Mouse (Mus musculus) C3H10T1/2 (cell line): ENCODE results near the gene Hipk2. TPM values are rescaled to one million over a fixed set of nuclear protein-coding genes. Genes with fewer than 3 reads are reported as not detected.

Experiments used
- polyA plus RNA-seq, 2 experiments: library from polyadenylated mRNA; unstranded; fragments of >200 nt; fragmentation: generic; extraction: Trizol; gene quantifications; one replicate each; pipeline ENCODE4 v1.2.1; 2012; ENCODE audit warnings: missing spikeins in 2 of 2

The Hipk2 gene
- 1 to 10 TPM; 3.2 to 4.8 TPM for polyA plus RNA-seq

DNA sequence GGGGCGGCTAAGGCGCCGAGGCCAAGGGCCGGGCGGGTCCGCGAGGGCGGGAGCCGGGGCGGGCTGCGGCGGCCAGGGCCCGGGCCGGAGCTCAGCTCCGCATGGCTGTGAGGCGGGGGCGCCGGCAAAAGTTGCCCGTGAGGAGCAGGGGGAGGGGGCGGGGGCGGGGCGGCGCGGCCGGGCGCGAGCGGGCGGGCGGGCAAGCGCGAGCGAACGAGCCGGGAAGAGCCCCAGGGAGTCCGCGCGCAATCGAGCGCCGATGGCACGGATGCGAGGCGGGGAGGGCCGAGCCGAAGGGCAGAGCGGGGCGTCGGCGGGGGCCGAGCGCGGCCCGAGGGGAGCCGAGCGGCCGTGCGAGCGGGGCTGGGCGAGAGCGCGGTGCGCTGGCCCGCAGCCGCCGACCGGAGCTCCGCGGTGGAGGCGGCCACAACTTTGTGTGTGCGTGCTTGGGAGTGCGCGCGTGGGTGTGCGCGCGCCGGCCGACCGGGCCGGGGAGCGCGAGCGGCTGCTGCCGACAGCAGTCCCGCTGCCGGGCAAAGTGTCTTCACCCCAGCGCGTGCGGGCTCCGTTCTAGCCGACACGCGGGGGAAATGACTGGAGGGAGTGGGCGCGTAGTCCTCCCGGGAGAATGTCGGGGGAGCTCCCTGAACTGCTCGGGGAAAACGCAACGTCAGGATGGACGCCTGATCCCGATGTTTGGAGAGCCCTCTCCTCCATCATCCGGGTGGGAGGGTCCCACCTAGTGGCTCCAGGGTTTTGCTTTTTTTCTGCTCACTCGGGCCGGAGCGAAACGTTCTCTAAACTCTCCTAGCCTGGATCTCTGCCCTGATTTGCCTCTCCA is at the start of gene Hipk2:
Hipk2 (minus strand) TSS at position 95 of the 841 bp plus-strand sequence.

DNA sequence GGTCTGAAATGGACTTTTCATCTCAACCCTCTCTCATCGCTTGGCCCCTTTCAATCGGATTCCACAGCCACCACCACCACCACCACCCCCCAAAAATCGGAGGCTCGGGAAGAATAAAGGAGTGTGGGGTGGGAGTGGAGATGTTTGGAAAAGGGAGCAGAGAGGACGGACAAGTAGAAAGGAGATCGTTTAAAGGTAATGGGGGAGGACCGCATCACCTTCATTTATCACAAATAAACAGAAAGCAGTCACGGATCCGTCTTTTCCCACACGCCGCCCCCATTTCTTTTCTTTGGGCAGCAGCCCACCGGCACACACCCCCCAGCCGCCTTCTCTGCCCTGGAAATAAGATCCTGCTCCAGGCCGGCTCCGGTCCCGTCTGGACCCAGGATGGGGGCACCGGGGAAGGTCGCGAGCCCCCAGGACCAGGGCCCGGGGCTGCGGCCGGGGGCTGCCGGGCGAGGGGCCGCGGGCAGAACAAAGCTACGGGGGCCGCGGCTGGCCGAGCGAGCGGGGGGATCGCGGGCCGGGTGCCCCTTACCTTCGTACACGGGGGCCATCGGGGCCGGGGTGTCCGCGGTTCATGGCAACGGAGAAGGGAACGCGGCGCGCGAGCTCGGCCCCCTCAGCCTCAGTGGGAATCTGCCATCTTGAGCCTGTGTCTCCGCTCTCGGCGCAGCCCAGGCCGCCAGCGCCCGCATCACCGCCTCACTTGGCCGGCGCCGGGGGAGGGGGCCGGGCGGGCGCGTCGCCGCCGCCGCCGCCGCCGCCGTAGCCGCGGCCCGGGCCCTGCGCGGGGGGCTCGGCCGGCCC is 501 bp downstream of the Hipk2 start, which contains the start of gene Tbxas1:
Tbxas1 (plus strand) TSS at position 147 of the 813 bp plus-strand sequence.

GRCm38 (mm10) chr6:38662714-38663615 is 213.0 kb downstream of the Hipk2 start, which contains the start of gene Clec2l:
Clec2l (plus strand) TSS chr6:38663069.

Other genes with a start within 250 kb of the Hipk2 start
- gene Klrg2, start 238.9 kb downstream of the Hipk2 start, polyA plus RNA-seq: 1 to 10 TPM; 2.8 to 5.1 TPM
- under 1 TPM; 0.33 to 0.73 TPM for gene Clec2l, start 213.1 kb downstream of the Hipk2 start, polyA plus RNA-seq
- under 1 TPM; 0.12 to 0.19 TPM for gene Tbxas1, start 761 bp downstream of the Hipk2 start, polyA plus RNA-seq
- gene Parp12, start 242.2 kb upstream of the Hipk2 start, polyA plus RNA-seq: 10 to 100 TPM in 1 of 2 experiments, 1 to 10 TPM in 1; 3.3 to 24.6 TPM